Mouse (Mus musculus) inflammation-experienced regulatory T-cells, adult 6 months (primary cell): ENCODE data around the gene Fars2. TPM values are rescaled to one million over a fixed set of nuclear protein-coding genes. Genes with fewer than 3 reads are reported as not detected.

Experiments
- ATAC-seq: one replicate; pipeline ENCODE4 v1.8.0; 2017
- polyA plus RNA-seq, 3 experiments: library from polyadenylated mRNA; unstranded; fragments of 100-300 nt; shearing (Covaris generic); gene quantifications; one replicate each; pipeline ENCODE4 v1.2.1; 2017

Gene Fars2
- polyA plus RNA-seq, 3 experiments from 2014 or later, result 23.4 to 41.3 (median 30.9) TPM

GRCm38 (mm10) chr13:36529467-36530039, 412.3 kb downstream of the Fars2 start:
- no peak for ATAC-seq

- ATAC-seq, result no peak
Observed at GRCm38 (mm10) chr13:36530852-36531251, 413.6 kb downstream of the Fars2 start.

GRCm38 (mm10) chr13:36531893-36532292, 414.7 kb downstream of the Fars2 start:
- no peak for ATAC-seq

DNA sequence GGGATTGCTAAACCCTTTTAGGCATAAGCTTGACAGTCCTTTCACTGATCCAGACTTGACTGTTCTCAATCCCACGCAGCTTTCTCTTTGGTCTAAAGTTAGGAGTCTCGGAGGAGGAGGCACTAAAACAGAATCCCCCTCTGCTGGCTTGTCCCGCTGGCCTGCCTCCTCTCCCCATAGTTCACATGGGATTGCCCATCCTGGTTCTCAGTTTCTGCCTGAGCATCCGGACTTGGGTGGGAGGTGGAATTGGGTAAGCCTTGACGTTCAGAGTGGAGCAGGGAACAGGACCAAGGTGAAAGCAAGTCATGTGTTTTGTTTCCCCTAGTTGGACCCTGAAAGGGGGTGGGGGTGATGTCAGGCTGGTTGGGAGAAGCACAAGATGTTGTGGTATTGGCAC, 415.9 kb downstream of the Fars2 start:
- ATAC-seq, result no peak

DNA sequence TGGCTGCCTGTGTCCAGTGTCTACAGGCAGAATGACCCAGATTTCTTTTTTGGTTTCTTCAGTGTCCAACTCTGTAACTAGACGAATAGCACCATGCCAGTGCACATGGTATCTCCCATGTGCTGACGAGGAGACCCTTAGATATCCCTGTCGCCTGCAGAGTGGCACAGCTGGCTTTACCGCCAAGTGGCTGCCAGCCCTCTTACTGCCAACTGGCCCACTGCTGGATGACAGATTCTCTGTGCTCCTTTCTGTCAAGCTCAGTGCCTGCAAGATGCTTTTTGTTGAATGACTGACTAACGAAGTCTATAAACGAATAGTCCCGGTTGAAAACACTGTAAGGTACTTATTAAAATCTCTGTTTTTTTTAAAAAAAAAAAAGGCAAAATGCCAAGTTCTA, 416.3 kb downstream of the Fars2 start:
- ATAC-seq, result no peak

DNA sequence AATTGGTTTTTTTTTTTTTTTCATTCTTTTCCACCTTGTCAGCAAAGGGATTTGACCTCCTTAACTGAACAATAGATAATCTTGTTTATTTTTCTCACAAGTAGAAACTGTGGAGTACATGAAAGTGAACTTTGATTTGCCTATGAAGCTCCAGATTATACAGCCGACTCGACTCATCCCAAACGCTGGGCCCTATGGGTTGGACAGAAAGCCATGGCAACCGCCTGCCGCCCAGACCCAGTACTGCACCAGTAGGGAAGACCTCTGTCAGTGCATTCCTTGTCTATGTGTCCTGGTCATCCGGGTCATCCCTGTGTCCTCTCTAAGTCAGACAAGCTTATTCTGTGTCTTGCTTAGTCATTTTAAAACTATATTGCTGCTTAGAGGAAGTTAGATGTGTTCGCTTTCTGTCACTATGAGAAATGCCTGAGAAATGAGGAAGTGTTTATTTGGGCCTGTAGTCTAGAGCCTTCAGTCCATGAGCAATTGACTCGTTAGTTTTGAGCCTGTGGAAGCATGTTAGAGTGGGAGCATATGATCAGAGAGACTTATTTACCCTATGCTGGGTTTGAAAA, 416.8 kb downstream of the Fars2 start:
- no peak for ATAC-seq

DNA sequence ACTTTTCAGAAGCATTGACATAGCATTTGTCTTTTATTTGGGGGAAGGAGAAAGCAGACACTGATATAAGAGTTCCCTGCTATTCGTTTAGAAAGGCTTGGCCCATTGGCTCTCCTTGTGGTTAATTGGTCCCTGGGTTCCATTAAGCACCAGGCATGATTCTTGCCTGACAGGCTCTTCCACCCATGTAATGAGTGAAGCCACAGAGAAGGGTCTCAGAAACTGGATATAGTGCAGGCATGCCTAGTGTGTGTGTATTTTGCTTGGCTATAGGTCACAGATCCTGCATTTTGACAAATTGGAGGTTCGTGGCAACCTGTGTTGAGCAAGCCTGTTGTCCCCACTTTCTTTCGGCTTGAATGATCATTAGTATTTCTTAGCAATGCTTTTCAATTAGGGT, 420.4 kb downstream of the Fars2 start:
- ATAC-seq, result no peak

DNA sequence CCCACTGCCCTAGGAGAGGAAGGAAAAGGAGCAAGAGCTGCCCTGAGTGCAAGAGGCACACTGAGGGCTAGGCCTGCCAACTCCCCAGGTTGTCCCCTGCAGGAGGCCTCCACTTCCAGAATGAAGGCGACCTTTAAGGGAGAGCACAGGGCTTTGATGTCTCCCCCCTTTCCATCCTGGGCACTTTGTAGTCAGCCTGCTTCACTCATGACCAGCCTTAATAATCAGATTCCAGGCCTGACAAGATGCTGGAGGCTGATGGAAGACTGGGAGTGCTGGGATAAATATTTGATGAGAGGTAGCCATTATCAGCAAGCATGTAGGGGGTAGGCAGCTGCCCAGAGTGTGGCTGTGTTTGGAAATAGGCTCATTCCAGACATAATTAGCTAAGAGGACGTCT, 421.2 kb downstream of the Fars2 start:
- no peak for ATAC-seq

GRCm38 (mm10) chr13:36540231-36540630, 423.0 kb downstream of the Fars2 start:
- ATAC-seq, result no peak

GRCm38 (mm10) chr13:36541287-36541780, 424.1 kb downstream of the Fars2 start:
- no peak for ATAC-seq

- ATAC-seq, result no peak
Observed at GRCm38 (mm10) chr13:36550694-36551093, 433.5 kb downstream of the Fars2 start.

DNA sequence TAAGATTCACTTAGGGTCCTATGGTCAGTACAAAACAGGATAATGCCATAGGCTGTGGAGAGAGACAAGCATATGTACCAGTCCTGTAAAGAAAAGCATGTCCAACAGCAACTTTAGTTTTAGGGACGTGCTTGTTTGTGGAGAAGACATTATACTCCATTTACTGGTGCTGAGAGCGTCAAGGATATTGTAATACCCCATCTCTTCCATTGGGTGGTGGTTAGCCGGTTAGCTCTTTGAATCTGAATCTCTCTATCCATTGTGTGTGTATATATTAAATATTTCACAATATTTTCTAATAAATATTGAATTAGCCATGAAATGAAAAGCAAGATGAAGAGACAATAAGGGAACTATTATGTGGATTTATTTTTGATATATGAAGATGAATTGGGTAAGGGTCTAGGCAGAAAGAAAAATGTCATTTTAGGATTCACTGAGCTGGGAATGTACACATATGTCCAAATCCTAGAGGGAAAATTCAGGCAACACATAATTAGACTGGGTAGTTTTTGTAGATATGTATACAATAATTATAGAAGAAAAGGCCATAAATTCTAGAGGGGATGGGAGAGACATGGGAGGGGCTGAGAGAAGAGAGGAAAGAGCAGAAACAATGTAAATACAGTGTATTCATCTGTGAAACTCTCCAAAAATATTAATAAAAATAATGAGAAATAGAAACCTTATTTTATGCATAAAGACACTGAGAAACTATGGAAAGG, 435.5 kb downstream of the Fars2 start:
- ATAC-seq, result no peak

DNA sequence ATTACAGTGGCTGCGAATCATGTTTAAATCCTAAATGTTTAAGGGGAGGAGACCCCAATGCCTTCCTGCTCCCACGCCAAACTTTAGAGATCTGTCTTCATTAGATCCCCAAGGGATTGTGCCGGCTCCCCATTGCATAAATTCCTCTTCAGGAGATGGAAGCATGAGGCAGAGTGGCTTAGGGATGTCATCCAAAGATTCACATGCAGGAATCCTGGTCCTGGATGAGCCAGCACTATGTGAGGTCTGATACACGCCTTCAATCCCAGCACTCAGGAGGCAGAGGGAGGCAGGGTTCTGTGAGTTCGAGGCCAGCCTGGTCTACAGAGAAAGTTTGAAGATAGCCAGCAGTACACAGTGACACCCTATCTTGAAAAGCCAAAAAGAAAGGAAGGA, 436.0 kb downstream of the Fars2 start:
- no peak for ATAC-seq

- ATAC-seq, result no peak
Observed at GRCm38 (mm10) chr13:36554743-36555142, 437.5 kb downstream of the Fars2 start.

DNA sequence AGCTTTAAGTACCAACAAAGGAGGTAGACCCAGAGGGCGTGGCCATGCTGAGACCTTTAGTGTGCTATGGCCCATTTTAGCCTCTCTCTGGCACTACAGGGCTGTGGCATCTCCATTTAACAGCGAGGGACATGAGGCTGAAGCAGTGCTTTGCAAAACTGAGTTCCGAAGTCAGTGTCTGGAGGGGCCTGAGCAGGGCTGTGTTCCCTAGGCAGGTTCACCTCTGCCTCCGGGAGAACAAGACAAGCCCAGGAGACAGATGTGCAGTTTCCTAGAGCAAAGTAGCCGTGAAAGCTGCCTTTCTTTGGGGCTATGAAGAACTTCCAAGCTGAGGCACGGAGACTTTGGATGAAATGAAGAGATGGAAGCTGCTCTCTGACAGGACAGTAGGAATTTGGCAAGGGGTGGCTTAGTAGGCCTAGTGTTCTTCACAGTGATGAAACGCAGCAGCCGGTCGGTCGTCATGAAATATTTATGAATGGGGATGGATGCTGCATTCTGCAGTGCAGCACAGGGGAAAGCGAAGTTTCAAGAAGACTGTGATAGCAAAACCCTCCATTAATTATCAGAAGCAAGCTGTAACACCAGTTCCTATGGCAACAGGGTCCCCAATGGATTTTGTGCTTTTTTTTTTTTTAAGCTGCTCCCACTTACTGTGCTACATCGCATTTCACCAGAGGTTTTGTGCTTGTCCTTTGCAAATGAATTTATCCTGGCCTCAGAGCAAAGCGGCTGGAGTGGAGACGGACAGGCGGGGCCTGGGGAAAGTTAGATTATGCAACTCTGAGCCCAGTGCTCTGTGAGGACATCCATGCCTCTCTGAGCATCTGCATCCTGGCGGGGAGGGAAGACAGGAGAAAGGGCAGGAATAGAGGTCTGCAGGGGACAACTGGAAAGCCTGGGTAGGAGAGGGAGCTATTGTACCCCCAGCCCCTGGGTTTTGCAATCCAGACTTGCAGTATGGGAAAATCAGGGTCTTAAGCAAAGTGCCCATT, 445.5 kb downstream of the Fars2 start:
- ATAC-seq, result no peak

GRCm38 (mm10) chr13:36564764-36565315, 447.6 kb downstream of the Fars2 start:
- no peak for ATAC-seq

DNA sequence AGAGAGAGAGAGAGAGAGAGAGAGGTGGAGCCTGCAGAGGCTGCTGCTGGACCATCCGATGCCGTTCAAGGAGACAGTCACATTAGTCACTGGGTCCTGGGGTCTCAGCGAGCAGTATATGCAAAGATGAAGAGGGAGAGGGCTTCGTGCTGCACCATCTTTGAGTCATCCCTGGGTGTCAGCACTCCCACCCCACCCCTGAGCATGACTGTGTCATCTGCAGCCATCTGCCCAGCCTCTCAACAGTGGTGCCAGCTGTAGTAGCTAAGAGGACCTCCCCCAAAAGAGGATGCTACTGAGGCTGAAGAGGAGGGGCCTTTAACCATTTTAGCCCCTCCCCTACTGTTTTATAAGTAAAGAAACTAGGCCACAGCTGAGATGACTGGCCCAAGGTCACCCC, 459.6 kb downstream of the Fars2 start:
- ATAC-seq, result no peak

DNA sequence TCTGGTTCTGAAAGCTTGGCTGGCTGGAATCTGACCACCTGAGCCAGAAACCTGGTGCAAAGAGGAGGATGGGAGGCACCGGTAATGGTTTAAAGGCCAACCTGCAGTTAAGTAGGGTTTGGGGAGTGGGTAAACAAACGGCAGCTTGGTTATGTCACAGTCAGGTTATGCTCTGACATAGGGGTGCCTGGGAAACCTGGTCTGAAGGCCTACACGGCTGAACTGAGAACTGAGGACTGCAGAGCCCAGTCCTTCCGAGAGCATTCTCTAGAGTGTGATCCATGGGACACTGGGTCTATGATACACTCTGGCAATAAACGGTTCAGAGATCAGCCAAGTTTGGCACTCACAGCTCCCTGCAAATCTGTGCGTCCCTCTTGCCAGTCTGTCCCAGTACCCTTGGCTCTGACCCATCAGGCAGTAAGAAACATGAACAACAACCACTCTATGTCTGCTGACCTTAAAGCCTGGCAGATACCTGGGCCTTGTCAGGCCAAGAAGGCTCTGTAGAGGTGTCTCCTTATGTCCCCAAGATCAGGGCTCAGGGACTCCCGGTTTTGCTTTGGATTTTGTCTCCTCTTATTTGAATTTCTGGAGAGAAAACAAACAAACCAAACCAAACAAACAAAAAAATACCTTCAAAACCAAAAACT, 460.8 kb downstream of the Fars2 start:
- no peak for ATAC-seq

GRCm38 (mm10) chr13:36578569-36579333, 461.5 kb downstream of the Fars2 start:
- ATAC-seq, result no peak

GRCm38 (mm10) chr13:36582406-36583070, 465.3 kb downstream of the Fars2 start:
- ATAC-seq, result no peak
